Mouse (Mus musculus): ENCODE data around the gene Plxna4.

Gene Plxna4

GRCm38 (mm10) chr6:32469196-32469595 is 118.8 kb downstream of the Plxna4 start:
- DNase-seq = no peak

GRCm38 (mm10) chr6:32465129-32465528 is 122.9 kb downstream of the Plxna4 start:
- DNase-seq = no peak

- DNase-seq = no peak
Observed at GRCm38 (mm10) chr6:32464637-32465036, 123.4 kb downstream of the Plxna4 start.

- no peak for DNase-seq
Observed at GRCm38 (mm10) chr6:32464046-32464445, 123.9 kb downstream of the Plxna4 start.

- DNase-seq = no peak
Observed at GRCm38 (mm10) chr6:32460400-32460799, 127.6 kb downstream of the Plxna4 start.

GRCm38 (mm10) chr6:32456641-32457040 is 131.4 kb downstream of the Plxna4 start:
- DNase-seq = no peak

- DNase-seq = no peak
Observed at GRCm38 (mm10) chr6:32451851-32452250, 136.1 kb downstream of the Plxna4 start.

- no peak for DNase-seq
Observed at GRCm38 (mm10) chr6:32449237-32449963, 138.6 kb downstream of the Plxna4 start.

GRCm38 (mm10) chr6:32448787-32449186 is 139.2 kb downstream of the Plxna4 start:
- no peak for DNase-seq

- no peak for DNase-seq
Observed at GRCm38 (mm10) chr6:32446276-32446675, 141.7 kb downstream of the Plxna4 start.

GRCm38 (mm10) chr6:32445246-32445645 is 142.7 kb downstream of the Plxna4 start:
- no peak for DNase-seq

GRCm38 (mm10) chr6:32444393-32444792 is 143.6 kb downstream of the Plxna4 start:
- DNase-seq = no peak

- no peak for DNase-seq
Observed at GRCm38 (mm10) chr6:32443679-32444078, 144.3 kb downstream of the Plxna4 start.

- no peak for DNase-seq
Observed at GRCm38 (mm10) chr6:32439434-32439833, 148.6 kb downstream of the Plxna4 start.

GRCm38 (mm10) chr6:32437219-32437618 is 150.8 kb downstream of the Plxna4 start:
- DNase-seq = no peak

- no peak for DNase-seq
Observed at GRCm38 (mm10) chr6:32423124-32423523, 164.9 kb downstream of the Plxna4 start.

- DNase-seq = no peak
Observed at GRCm38 (mm10) chr6:32420610-32421009, 167.4 kb downstream of the Plxna4 start.

- DNase-seq = no peak
Observed at GRCm38 (mm10) chr6:32417351-32417750, 170.6 kb downstream of the Plxna4 start.

- DNase-seq = no peak
Observed at GRCm38 (mm10) chr6:32411325-32411724, 176.7 kb downstream of the Plxna4 start.

GRCm38 (mm10) chr6:32409625-32410024 is 178.4 kb downstream of the Plxna4 start:
- DNase-seq = no peak

GRCm38 (mm10) chr6:32407574-32408185 is 180.3 kb downstream of the Plxna4 start:
- no peak for DNase-seq

- DNase-seq = no peak
Observed at GRCm38 (mm10) chr6:32406316-32407095, 181.5 kb downstream of the Plxna4 start.

- no peak for DNase-seq
Observed at GRCm38 (mm10) chr6:32402560-32403235, 185.3 kb downstream of the Plxna4 start.

All from thymus, postnatal 4 days (tissue).